Mouse (Mus musculus): ENCODE measurements around the gene Defb25.

The Defb25 gene

DNA sequence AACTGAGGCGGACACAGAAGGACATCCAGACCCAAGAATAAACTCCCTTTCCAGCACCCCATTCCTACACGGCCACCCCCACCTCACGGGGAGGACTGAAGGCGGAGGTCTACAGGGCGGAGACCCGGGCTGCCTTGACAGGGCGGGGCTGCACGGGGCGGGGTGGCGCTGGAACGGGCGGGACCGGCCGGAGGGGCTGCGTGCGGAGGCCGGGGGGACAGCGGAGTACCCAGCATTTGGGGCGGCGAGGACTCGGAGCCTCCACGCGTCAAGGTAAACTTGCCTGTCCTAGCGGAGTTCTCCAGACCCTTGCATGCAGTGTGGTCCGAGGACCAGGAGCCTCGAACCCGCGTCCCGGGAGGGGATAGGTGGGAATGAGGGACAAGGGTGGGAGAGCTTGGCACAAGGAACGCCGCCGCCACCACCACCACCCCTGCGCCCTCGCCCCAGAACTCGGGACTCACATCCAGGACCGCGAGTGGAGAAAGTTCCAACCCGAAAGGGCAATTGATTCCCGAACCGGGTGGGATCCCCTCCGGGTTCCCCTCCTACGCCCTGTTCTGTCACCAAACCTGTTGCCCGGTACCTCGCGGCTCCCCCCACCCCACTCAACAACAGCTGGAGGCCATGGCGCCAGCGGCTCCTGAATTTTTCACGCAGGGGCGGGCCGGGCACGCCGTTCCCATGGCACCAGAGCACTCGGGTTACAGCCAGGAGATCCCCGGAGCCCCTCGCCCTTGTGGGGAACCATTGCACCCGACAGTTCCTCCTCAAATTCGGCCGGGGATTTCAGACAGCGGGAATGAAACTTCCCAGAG, 4.1 kb upstream of the Defb25 start, which contains the start of gene Rem1:
TSS of gene Rem1 (plus strand) at position 178 of the 818 bp plus-strand sequence.
- no peak for DNase-seq (ENCODE audit: low spot score in 2 of 2)

DNA sequence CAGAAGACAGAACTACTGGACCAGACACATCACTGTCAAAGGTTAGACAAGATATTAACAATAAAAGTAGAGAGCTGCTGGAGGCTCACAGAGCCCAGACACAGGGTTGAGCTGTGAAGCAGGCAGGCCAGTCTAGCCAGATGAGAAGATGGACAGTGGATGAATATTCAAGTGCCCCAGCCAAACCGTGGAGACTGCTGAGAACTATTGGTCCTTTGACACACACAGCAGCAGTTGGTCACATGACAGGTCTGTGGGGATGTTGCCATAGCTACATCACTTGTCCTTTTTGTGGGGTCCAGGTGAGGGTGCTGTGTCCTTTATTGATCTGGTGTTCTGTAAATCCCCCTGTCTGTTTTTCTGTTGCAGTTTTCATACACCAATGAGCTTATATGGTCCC, 2.4 kb upstream of the Defb25 start:
- DNase-seq (ENCODE audit: low spot score in 2 of 2), result no peak

DNA sequence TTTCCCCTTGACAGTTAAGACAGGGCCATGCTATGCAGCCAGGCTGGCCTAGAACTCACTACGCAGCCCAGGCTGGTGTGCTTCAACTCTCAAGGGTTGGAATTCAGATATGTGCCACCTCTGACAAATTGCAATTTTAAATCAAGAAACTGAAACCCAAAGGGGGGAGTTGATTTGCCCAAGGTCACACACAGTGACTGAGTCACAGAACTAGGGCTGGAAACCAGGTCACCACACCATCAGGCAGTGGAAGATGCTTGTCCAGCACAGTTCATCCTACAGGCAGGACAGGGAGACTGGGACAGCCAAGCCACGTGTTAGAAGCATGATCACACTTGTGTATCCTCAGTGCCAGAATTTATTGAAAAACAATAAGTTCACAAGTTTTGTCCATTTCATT, 1.7 kb upstream of the Defb25 start:
- DNase-seq (ENCODE audit: low spot score in 2 of 2), result no peak

DNA sequence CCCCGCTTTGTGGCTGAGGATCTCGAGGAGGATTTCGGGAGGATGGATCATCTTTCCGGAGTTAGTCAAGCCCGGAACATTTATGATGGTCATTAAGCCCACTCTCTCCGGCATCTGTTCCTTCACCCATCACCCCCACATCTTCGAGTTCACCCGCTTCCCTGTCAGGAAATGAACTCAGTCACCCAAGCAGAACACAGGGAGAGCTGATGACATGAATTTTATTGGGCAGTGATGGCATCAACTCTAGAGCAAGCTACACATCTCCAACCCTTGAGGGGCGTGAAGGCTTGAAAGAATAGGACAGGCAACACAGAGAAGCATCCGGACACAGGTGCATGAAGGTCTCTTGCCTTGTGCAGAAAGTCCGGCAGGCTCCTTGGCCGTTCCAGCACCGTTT, 702 bp downstream of the Defb25 start:
- no peak for DNase-seq (ENCODE audit: low spot score in 2 of 2)

DNA sequence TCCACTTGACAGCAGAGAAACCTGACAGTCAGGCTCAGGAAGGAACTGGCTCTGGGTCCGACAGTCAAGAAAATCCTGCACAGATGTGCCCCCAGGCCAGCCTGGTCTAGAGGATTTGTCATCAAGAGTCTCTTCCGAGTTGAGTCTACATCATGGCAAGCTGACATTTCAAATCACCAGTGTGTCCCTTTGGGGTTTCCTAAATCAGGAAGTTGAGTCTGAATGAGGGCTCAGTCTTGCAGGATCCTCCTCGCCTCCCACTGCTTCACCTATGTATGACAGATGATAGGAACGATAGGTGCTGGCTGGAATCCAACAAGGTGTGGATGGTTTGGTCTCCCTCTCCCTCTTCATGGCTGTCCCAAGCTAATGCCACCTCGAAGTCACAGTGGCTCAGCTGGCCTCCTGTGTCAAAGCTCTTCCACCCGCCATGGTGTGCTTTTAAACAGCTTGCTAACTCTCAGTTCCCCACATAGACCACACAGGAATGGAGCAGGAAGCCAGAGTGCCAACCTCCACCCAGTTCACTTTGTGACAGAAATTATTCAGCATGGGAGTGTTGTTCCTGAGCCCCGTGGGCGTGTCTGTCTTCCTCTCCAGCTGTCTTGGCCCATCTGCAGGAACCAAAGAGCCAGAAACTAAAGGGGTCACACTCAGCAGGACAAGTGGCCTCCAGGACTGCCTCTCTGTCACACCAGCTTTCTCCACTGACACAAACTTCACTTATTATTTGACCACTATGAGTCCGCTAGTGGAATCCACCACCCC, 2.3 kb downstream of the Defb25 start:
- no peak for DNase-seq (ENCODE audit: low spot score in 2 of 2)

DNA sequence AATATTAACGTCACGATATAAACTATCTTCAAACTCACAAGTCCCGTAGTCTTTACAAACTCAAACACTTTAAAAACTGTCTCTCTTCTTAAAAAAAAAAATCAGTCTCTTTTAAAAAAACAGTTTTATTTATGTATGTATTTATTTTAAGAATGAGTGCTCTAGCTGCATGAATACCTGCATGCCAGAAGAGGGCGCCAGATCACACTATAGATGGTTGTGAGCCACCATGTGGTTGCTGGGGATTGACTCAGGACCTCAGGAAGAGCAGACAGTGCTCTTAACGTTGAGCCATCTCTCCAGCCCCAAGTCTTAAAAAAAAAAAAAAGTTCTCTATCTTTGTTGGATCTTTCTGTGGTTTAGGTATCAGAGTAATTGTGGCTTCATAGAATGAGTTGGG, 5.5 kb downstream of the Defb25 start:
- DNase-seq (ENCODE audit: low spot score in 2 of 2), result no peak

DNA sequence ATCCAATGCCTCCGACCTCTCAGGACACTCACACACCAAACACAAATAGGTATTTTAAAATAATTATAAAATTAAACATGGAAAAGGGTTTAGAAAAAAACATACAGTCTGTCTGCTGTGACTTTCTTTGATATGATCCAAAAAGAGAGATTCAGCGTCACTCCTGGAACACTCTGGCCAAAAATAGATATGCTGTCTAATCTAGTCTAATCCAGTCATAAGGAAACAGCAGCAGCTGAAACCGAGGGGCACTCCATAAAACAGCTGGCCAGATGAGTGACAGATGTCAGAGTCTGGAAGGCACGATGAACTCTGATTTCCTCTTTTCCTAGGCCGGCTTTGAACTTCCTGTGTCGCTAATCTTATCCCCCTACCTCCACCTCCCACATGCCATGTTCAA, 6.4 kb downstream of the Defb25 start:
- no peak for DNase-seq (ENCODE audit: low spot score in 2 of 2)

DNA sequence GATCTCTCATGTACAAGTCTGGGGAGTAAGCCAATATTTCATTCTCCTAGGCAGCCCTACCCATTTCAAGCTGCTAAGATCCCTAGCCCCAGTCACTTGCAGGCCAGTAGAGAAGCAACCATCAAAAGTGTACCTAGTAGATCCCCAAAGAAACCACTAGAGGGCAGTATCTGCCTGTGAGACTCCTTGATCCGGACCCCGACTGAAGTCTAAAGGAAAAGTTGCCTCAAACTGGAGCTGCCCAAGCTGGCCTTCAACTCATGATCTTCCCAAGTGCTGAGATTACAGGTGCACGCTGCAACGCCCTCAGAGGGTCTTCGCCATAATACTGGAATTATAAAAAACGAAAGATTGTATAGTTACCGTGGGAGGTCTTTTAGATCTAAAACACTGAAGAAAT, 7.3 kb downstream of the Defb25 start:
- peak in 1 of 2 experiments; percentile 55 for DNase-seq (ENCODE audit: low spot score in 2 of 2)

DNA sequence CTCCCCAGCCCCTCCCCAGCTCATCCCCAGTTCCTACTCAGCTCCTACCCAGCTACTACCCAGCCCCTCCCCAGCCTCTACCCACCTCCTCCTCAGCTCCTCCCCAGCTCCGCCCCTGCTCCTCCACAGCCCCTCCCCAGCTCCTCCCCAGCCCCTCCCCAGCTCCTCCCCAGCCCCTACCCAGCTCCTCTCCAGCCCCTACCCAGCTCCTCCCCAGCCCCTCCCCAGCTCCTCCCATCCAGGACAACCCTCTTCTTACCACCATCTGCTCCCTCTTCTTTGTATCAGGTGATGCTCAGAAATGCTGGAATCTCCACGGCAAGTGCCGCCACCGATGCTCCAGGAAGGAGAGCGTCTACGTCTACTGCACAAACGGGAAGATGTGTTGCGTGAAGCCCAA, 10.7 kb downstream of the Defb25 start:
- DNase-seq (ENCODE audit: low spot score in 2 of 2), result no peak

DNA sequence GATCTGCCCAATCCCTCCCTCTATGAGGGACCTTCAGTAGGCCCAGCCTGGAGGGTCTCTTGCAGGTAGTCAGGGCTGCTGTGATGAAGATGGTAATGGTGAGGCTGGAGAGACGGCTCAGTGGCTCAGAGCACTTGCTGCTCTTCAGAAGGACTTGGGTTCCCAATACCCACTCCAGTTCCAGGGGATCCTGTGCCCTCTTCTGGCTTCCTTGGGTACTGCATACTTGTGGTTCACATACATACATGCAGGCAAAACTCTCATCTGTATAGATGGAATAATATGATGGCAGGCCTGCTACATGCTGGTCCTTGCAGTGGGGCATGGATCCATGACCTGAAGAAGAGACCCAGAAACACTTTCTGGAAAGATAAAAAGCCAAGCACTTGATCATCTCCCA, 14.1 kb downstream of the Defb25 start:
- no peak for DNase-seq (ENCODE audit: low spot score in 2 of 2)

DNA sequence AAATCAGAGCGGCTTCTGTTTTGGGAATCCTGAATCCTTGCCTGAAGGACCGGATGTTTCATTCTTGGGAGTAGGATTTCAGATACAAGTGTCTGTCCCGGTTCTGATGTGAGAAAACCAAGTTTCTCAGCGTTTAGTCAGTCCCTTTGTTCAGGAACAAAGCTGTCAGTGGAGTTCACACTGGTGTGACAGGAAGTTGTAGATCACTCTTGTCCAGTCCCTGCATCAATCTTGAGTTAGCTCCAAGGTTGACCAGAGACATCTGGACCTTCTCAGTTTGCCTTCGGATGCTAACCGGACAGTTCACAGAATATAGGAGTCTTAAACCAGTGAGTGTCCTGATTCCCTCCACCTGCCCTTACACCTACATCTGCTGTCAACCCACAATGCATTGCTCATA, 15.1 kb downstream of the Defb25 start:
- no peak for DNase-seq (ENCODE audit: low spot score in 2 of 2)

DNA sequence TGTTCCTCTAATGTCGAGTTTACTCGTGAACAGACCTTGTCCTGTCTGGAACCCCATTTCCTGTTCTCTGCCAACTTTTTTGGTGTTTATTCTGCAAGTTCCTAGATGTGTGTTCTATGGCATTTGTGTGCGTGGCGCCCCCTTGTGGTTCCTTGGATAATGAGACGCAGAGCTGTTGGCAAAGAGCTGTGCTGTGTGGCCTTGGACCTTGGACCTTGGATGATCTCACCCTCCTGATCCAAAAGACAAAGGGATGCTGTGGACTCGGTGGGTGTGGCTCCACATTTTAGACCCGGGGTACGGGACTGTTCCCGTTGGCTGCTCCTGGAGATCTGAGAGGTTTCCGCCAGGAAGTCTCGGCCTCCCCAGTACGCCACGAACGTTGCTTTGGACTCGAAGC, 18.8 kb downstream of the Defb25 start, which contains the start of gene Defb36:
TSS of gene Defb36 (plus strand) at position 271 of the 400 bp plus-strand sequence.
- DNase-seq (ENCODE audit: low spot score in 2 of 2), result no peak

DNA sequence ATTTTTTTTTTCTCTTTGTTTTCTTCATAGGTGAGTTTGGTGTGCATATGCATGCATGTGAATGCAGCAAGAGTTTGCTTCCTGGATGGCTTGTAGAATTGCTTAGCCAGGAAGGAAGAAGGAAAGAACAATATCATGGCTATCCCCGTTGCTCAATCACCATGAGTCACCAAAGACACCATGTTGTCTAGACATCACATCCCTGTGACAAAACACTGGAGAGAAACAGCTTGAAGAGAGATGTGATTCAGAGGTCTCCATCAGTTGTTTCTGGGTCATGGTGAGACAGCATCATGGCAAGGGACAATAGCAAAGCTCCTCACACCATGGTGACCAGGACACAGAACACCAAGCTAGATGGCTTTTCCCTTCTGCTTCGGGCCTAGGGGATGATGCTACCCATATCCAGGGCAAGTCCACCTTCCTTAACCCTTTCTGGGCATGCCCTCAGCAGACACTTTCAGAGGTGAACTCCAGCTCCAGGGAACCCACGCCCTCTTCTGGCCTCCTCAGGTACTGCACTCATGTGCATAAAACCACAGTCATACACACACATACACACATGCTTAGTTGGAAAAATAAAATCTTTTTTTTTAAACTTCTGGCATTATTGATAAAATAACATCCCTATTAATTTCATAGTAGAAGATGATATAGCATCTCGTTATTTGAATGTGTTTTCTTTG, 21.4 kb downstream of the Defb25 start:
- no peak for DNase-seq (ENCODE audit: low spot score in 2 of 2)

DNA sequence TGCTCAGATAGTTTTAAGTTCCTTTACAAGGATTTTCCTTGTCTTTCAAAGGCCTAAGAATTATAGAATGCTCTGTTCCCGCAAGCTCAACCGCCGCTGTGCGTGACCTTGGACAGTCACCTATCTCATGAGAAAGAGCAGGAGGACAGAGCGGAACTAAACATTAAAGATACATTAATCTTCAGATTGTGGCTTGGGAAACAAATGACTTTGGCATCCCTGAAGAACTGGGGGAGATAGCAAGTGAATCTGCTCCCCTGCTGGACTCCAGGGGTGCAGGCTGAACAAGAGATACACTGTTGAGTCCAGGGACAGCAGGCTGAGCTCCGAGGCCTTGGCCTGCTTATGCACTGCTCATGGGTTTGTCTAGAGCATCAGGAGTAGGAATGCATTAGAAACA, 22.8 kb downstream of the Defb25 start:
- no peak for DNase-seq (ENCODE audit: low spot score in 2 of 2)

DNA sequence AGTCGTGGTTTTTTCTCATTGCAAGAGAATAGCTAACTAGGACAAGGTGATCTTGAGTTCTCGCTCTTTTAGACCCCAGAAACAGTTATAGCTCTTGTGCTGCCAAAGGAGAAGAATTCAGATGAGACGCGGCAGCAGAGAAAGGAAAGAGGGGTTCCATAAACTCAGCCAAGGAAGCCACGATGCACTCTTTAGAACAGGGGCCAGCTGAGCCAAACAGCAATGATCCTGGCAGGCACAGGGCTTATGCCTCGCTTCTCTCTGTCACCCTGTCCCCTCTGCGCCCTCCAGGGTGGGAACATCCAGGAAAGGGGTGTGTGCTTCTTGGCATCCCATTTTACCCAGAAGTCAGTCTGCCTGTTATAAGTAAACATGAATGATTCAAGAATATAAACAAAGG, 23.6 kb downstream of the Defb25 start, which contains the start of gene Defb45:
TSS of gene Defb45 (minus strand) at position 101 of the 400 bp plus-strand sequence.
- DNase-seq (ENCODE audit: low spot score in 2 of 2), result no peak

DNA sequence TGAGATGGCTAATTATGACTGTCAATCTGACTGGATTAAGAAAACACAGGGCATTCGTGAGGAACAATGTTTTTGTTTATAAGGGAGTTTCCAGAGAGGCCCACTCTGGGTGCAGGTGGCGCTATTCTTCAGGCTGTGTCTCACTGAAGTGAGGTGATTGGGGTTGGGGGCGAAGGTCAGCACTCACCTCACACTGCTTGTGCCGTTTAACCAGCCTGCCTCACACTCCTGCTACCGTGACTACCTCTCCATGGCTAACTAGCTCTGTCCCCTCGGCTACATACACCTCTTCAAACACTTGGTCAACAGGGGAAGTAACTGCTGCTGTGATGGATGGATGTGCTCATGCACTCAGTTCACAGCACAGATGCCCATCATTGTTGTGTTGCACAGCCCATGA, 33.8 kb downstream of the Defb25 start:
- no peak for DNase-seq (ENCODE audit: low spot score in 2 of 2)

DNA sequence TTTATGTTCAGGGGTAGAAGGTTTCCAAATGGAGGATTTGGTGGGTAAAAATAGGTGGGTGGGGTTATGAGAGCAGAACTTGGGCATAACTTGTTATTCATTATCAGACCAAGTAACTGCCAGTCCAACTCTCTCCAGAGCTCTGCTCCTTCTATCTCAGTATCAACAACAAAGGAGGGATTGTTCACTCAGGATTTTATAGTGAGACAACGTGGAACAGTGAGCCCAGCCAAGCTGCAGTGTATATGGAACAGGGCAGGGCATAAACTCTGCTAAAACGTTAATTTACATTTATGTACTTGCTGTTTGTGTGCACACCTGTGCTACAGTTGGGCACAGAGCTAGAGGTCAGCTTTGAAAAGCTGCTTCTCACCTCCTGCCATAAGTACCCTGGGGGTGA, 34.4 kb downstream of the Defb25 start:
- DNase-seq (ENCODE audit: low spot score in 2 of 2), result no peak

DNA sequence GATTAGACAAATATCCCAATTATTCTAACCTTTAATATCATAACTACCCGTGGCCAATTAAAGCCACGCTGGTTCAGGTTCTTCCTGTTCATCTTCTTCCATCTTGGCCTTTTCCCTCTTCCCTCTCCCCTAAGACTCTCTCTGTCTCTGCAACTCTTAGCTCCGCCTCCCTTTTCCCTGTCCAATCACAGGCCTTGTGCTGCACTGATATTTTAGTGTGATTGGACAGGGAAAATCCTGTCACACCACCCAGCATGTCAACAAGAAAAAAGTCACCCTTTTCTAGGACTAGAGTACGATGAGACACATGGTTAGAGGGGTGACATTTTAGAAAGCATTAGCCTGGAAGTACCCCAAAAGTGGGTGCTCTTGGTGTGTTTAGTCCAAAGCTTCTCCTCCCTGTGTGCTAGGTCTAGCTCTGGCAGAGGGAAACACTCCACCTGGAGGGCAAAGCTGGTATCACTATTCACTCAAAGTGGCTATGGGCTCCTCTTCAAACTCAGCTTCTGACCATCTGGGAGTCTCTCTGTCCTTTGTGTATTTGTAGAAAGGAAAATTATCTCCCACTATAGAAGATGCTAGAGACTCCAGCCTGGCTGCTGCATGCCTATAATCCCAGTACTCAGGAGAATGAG, 35.8 kb downstream of the Defb25 start:
- DNase-seq (ENCODE audit: low spot score in 2 of 2), result no peak

DNA sequence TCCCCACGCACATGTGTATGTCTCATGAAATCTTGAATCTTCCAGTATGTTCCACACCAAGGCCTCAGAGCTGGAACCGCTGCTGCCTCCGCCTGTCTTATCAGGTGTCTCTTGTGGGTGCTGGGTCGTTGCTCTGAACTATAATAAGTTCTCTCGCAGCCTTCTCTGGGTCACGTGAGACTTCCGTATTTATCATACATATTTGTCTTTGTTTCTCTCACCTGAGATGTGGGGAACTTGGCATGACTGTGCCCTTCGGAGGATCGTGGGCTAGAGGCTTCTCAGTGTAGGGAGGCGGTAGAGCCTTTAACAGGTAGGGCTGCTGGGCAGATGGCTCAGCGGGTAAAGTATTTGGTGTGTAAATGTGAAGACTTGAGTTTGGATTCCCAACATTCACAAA, 42.2 kb downstream of the Defb25 start:
- DNase-seq (ENCODE audit: low spot score in 2 of 2), result no peak

DNA sequence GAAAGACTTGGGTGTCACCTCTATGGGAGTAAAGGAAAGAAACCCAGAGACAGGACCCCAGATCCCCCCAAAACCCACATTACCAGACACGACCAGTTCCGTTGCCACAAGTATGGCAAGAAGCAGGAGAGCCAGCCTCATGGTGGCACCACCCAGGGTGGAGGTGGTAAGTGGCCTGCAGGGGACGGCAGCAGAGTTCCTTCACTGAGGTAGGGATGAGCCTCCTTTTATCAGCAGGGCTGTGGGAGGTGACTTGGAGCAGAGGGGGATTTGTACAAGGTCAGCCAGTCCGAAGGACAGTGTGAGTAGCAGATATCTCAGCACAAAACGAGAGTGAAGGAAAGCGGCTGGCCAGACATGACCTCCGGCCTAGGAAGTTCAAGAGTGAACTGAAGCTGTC, 42.7 kb downstream of the Defb25 start, which contains the start of gene Defb19:
TSS of gene Defb19 (minus strand) at position 206 of the 400 bp plus-strand sequence.
- no peak for DNase-seq (ENCODE audit: low spot score in 2 of 2)

DNA sequence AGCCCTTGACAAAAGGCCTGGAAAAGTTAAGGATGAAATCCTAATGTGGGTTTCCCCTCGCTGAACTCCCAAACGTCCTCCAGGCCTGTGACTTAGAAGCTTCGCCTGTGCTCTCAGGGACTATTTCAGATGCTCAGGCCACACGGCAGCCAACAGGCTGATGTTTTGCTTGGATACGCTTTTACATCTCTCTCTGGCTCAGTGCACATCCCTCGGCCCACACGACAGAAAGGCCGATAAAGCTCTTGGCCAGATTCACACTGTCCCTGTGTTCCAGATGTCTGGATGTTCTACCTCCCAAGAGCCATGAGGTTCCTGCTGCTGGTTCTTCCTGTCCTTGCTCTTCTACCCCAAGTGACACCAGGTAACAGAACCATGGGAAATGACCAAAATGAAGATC, 49.4 kb downstream of the Defb25 start:
- no peak for DNase-seq (ENCODE audit: low spot score in 2 of 2)
